Mouse (Mus musculus) embryonic facial prominence, embryonic 11.5 days (tissue): ENCODE results near the gene Igsf21. TPM values are rescaled to one million over a fixed set of nuclear protein-coding genes. Genes with fewer than 3 reads are reported as not detected.

Experiments used
- ATAC-seq: fragments of 200-750 bp; cut with Nextera tagmentation; replicated peaks from 2 replicates; pipeline ENCODE4 v1.8.0; 2017; ENCODE audit warnings: low read depth; ENCODE audit not compliant: insufficient number of reproducible peaks, low FRiP score, low TSS enrichment
- DNase-seq: peaks from one replicate; pipeline ENCODE4 v3.0.0-alpha.2; 2015; ENCODE audit warnings: low spot score
- H3K27ac ChIP-seq: fragments of 300-500 bp; sonication (generic); replicated peaks from 2 replicates; pipeline ENCODE4 v1.5.1; 2014; ENCODE audit warnings: mild to moderate bottlenecking, low read depth, low read length, control low read depth
- H3K27me3 ChIP-seq: fragments of 300-500 bp; sonication (generic); 2 replicates; pipeline ENCODE4 v1.6.1; 2014; ENCODE audit warnings: mild to moderate bottlenecking, low read length, moderate library complexity, mixed read lengths; ENCODE audit not compliant: control insufficient read depth, insufficient read depth
- H3K36me3 ChIP-seq: fragments of 300-500 bp; sonication (generic); replicated peaks from 2 replicates; pipeline ENCODE4 v1.6.1; 2014; ENCODE audit warnings: low read depth, mild to moderate bottlenecking, low read length, moderate library complexity, mixed read lengths; ENCODE audit not compliant: control insufficient read depth, insufficient read depth
- H3K4me1 ChIP-seq: fragments of 300-500 bp; sonication (generic); 2 replicates; pipeline ENCODE4 v1.6.1; 2014; ENCODE audit warnings: low read length, mixed read lengths; ENCODE audit not compliant: control insufficient read depth, insufficient read depth
- H3K4me2 ChIP-seq: fragments of 300-500 bp; sonication (generic); 2 replicates; pipeline ENCODE4 v1.6.1; 2014; ENCODE audit warnings: low read depth, mild to moderate bottlenecking, control low read depth, low read length, moderate library complexity
- H3K4me3 ChIP-seq: fragments of 300-500 bp; sonication (generic); 2 replicates; pipeline ENCODE4 v1.5.1; 2014; ENCODE audit warnings: low read depth, low read length, control low read depth
- H3K9ac ChIP-seq: fragments of 300-500 bp; sonication (generic); replicated peaks from 2 replicates; pipeline ENCODE4 v1.6.1; 2014; ENCODE audit warnings: mild to moderate bottlenecking, control low read depth, low read length
- H3K9me3 ChIP-seq: fragments of 300-500 bp; sonication (generic); replicated peaks from 2 replicates; pipeline ENCODE4 v1.6.1; 2016; ENCODE audit warnings: mild to moderate bottlenecking, low read length, inconsistent platforms, mixed read lengths; ENCODE audit not compliant: control insufficient read depth
- WGBS: fragments of 180-500 bp; shearing (Covaris S2); extraction: QIAGEN DNeasy Blood & Tissue Kit; methylation state at CpG from one replicate; pipeline ENCODE4 v1.1.7; 2014; 5-methylcytosine and 5-hydroxymethylcytosine counted together
- polyA plus RNA-seq: library from polyadenylated mRNA; unstranded; fragments of >200 nt; fragmentation: Nextera tagmentation; extraction: Ambion mirVana; gene quantifications from 2 replicates; pipeline ENCODE4 v1.2.1, GENCODE M21; 2014

Igsf21 gene
- polyA plus RNA-seq, 1 experiment from 2014 or later = 0.95 TPM

GRCm38 (mm10) chr4:140107161-140107560, 139.4 kb downstream of the Igsf21 start:
- H3K9me3 ChIP-seq = no peaks in the 10 kb centered on the region; the same call in 1 of the 2 replicates
- no peak overlapping the region for H3K9ac ChIP-seq
- H3K4me2 ChIP-seq = no peak overlapping the region
- H3K4me3 ChIP-seq = no peak overlapping the region
- WGBS = 83% methylated on average over 12 of the region's 12 CpGs
- H3K27ac ChIP-seq = no peak overlapping the region
- ATAC-seq (no peak), DNase-seq (no peak)
- 0 out of 2 replicates have a peak, but pooled peaks cover 2% of the 10 kb centered on the region for H3K4me1 ChIP-seq
- H3K36me3 ChIP-seq = no peaks in the 10 kb centered on the region
- H3K27me3 ChIP-seq = peaks cover 30% of the 10 kb centered on the region

- Histone ChIP-seq H3K9me3 (no peaks in the 10 kb centered on the region), H3K9ac (no peak overlapping the region), H3K4me1 (0 out of 2 replicates have a peak, but pooled peaks cover 2% of the 10 kb centered on the region), H3K27me3 (peaks cover 23% of the 10 kb centered on the region), H3K36me3 (no peaks in the 10 kb centered on the region), H3K27ac (no peak overlapping the region), H3K4me3 (no peak overlapping the region), H3K4me2 (no peak overlapping the region)
- no peak for DNase-seq
- 7% methylated on average over 6 of the region's 6 CpGs for WGBS
- no peak for ATAC-seq
These were observed 141.8 kb downstream of the Igsf21 start for GRCm38 (mm10) chr4:140104795-140105194.

GRCm38 (mm10) chr4:140103341-140104027, 143.1 kb downstream of the Igsf21 start:
- no peak for ATAC-seq
- H3K27ac ChIP-seq = no peak overlapping the region
- peak; percentile 58 for DNase-seq

GRCm38 (mm10) chr4:140102581-140103200, 143.9 kb downstream of the Igsf21 start:
- Histone ChIP-seq H3K4me3 (no peak overlapping the region), H3K36me3 (no peaks in the 10 kb centered on the region), H3K27ac (no peak overlapping the region), H3K9ac (no peak overlapping the region), H3K27me3 (peaks cover 11% of the 10 kb centered on the region), H3K4me2 (no peak overlapping the region), H3K4me1 (0 out of 2 replicates have a peak, but pooled peaks cover 2% of the 10 kb centered on the region), H3K9me3 (no peaks in the 10 kb centered on the region)
- DNase-seq = no peak
- no peak for ATAC-seq
- WGBS = 9% methylated on average over 11 of the region's 11 CpGs

More at GRCm38 (mm10) chr4:140103341-140104027, 143.1 kb downstream of the Igsf21 start:
- Histone ChIP-seq H3K9ac (no peak overlapping the region), H3K4me2 (peak overlapping the region; percentile 30), H3K4me1 (0 out of 2 replicates have a peak, but pooled peaks cover 2% of the 10 kb centered on the region), H3K27me3 (peaks cover 11% of the 10 kb centered on the region), H3K9me3 (no peaks in the 10 kb centered on the region), H3K36me3 (no peaks in the 10 kb centered on the region), H3K4me3 (peak overlapping the region; percentile 15)
- under 1% methylated on average over 28 of the region's 28 CpGs for WGBS

- Histone ChIP-seq H3K9me3 (no peaks in the 10 kb centered on the region), H3K9ac (no peak overlapping the region), H3K27me3 (peaks cover 8% of the 10 kb centered on the region), H3K4me1 (0 out of 2 replicates have a peak, but pooled peaks cover 2% of the 10 kb centered on the region), H3K4me2 (no peak overlapping the region), H3K27ac (no peak overlapping the region), H3K36me3 (no peaks in the 10 kb centered on the region), H3K4me3 (no peak overlapping the region)
- ATAC-seq (no peak), DNase-seq (peak; percentile 75)
- WGBS = 78% methylated on average over 5 of the region's 5 CpGs
These were observed 145.5 kb downstream of the Igsf21 start for GRCm38 (mm10) chr4:140101106-140101505.

GRCm38 (mm10) chr4:140100141-140100540, 146.4 kb downstream of the Igsf21 start:
- Histone ChIP-seq H3K27me3 (peaks cover 8% of the 10 kb centered on the region), H3K4me3 (no peak overlapping the region), H3K9ac (no peak overlapping the region), H3K9me3 (no peaks in the 10 kb centered on the region), H3K36me3 (no peaks in the 10 kb centered on the region), H3K4me1 (0 out of 2 replicates have a peak, but pooled peaks cover 2% of the 10 kb centered on the region), H3K27ac (no peak overlapping the region), H3K4me2 (no peak overlapping the region)
- DNase-seq (peak; percentile 51), ATAC-seq (no peak)
- WGBS = 67% methylated on average over 1 of the region's 1 CpGs

GRCm38 (mm10) chr4:140096283-140096682, 150.3 kb downstream of the Igsf21 start:
- DNase-seq = no peak
- no peaks in the 10 kb centered on the region for H3K9me3 ChIP-seq
- 59% methylated on average over 2 of the region's 2 CpGs for WGBS
- no peaks in the 10 kb centered on the region; the same call in 1 of the 2 replicates for H3K27me3 ChIP-seq
- H3K9ac ChIP-seq = no peak overlapping the region
- H3K36me3 ChIP-seq = no peaks in the 10 kb centered on the region
- H3K4me1 ChIP-seq = no peaks in the 10 kb centered on the region
- no peak overlapping the region for H3K4me3 ChIP-seq
- no peak overlapping the region for H3K27ac ChIP-seq
- H3K4me2 ChIP-seq = no peak overlapping the region
- no peak for ATAC-seq

GRCm38 (mm10) chr4:140094835-140095234, 151.7 kb downstream of the Igsf21 start:
- H3K36me3 ChIP-seq = no peaks in the 10 kb centered on the region
- no peaks in the 10 kb centered on the region for H3K4me1 ChIP-seq
- no peak overlapping the region for H3K4me3 ChIP-seq
- no peaks in the 10 kb centered on the region; the same call in 1 of the 2 replicates for H3K27me3 ChIP-seq
- ATAC-seq (no peak), DNase-seq (no peak)
- whole genome bisulfite sequencing = 57% methylated on average over 2 of the region's 2 CpGs
- no peak overlapping the region for H3K27ac ChIP-seq
- no peak overlapping the region for H3K9ac ChIP-seq
- no peak overlapping the region for H3K4me2 ChIP-seq
- no peaks in the 10 kb centered on the region for H3K9me3 ChIP-seq
